Mouse (Mus musculus): ENCODE measurements around the gene Slc16a8.

Slc16a8 gene

DNA sequence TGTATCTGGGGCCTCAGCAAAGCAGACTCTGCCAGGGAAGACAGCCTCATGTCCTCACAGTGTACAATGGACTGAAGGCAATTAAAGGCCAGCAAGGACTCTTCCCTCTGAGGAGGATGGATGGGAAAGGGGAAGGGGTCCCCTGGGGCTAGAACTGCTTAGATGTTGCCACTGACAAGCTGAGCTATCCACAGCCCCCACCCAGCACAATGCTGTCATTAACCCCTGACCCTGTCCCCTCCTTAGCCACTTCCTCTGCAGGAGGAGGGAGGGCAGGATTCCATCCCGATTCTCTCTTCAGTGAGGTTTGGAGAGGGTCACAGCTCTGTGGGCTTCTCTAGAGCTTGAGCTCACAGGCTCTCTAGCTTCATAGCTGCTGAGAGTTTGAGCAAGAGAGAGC, 35.0 kb downstream of the Slc16a8 start:
- no peak overlapping the region for H3K4me3 ChIP-seq (replicated peaks; ENCODE audit: low read length)
- TF ChIP-seq CTCF (conservative IDR thresholded peaks at IDR 0.05; ENCODE audit: low read length) (no peak), POU5F1 (IDR thresholded peaks at IDR 0.05; ENCODE audit: borderline replicate concordance, low read length) (no peak), NANOG (IDR thresholded peaks at IDR 0.05; ENCODE audit: borderline replicate concordance, low read length) (no peak)
- no peaks in the 10 kb centered on the region for H3K27me3 ChIP-seq (ENCODE audit: insufficient read depth, low read length)
- no peaks in the 10 kb centered on the region for H3K9me3 ChIP-seq (ENCODE audit: low read length)
- H3K36me3 ChIP-seq (ENCODE audit: insufficient read depth, low read length): peaks cover 32% of the 10 kb centered on the region
- H3K4me1 ChIP-seq (replicated peaks; ENCODE audit: low read depth, low read length): peaks cover 28% of the 10 kb centered on the region

DNA sequence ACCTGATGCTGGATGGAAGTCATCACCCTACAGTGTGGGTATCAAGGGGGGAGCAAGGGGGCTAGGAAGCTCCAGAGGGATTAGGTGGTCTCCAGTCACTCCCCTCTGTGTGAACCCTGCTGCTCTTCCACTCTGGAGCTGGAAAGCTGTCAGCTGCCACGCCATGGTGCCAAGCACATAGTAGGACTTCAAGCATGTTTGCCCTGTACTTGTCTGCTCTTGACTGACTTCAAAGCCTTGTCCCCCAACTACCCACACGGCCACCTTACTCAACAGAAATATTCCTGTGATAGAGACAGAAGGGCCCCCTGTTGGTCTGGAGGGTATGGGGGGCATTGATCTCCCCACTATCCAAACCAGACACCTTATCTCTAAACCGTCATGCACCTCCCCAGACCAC, 38.4 kb downstream of the Slc16a8 start:
- no peaks in the 10 kb centered on the region for H3K27me3 ChIP-seq (ENCODE audit: insufficient read depth, low read length)
- no peak for TF ChIP-seq CTCF (conservative IDR thresholded peaks at IDR 0.05; ENCODE audit: low read length)
- TF ChIP-seq POU5F1 (IDR thresholded peaks at IDR 0.05; ENCODE audit: borderline replicate concordance, low read length): no peak
- TF ChIP-seq NANOG (IDR thresholded peaks at IDR 0.05; ENCODE audit: borderline replicate concordance, low read length): no peak
- H3K4me3 ChIP-seq (replicated peaks; ENCODE audit: low read length): no peak overlapping the region
- H3K36me3 ChIP-seq (ENCODE audit: insufficient read depth, low read length): peaks cover 49% of the 10 kb centered on the region
- H3K9me3 ChIP-seq (ENCODE audit: low read length): no peaks in the 10 kb centered on the region
- peaks cover 37% of the 10 kb centered on the region for H3K4me1 ChIP-seq (replicated peaks; ENCODE audit: low read depth, low read length)

GRCm38 (mm10) chr15:79213591-79213990, 41.0 kb downstream of the Slc16a8 start:
- Histone ChIP-seq H3K4me1 (replicated peaks; ENCODE audit: low read depth, low read length) (peaks cover 60% of the 10 kb centered on the region), H3K27me3 (ENCODE audit: insufficient read depth, low read length) (no peaks in the 10 kb centered on the region), H3K36me3 (ENCODE audit: insufficient read depth, low read length) (peaks cover 59% of the 10 kb centered on the region), H3K4me3 (replicated peaks; ENCODE audit: low read length) (peak overlapping the region; percentile 67), H3K9me3 (ENCODE audit: low read length) (no peaks in the 10 kb centered on the region)
- TF ChIP-seq NANOG (IDR thresholded peaks at IDR 0.05; ENCODE audit: borderline replicate concordance, low read length) (no peak), CTCF (conservative IDR thresholded peaks at IDR 0.05; ENCODE audit: low read length) (no peak), POU5F1 (IDR thresholded peaks at IDR 0.05; ENCODE audit: borderline replicate concordance, low read length) (no peak)

DNA sequence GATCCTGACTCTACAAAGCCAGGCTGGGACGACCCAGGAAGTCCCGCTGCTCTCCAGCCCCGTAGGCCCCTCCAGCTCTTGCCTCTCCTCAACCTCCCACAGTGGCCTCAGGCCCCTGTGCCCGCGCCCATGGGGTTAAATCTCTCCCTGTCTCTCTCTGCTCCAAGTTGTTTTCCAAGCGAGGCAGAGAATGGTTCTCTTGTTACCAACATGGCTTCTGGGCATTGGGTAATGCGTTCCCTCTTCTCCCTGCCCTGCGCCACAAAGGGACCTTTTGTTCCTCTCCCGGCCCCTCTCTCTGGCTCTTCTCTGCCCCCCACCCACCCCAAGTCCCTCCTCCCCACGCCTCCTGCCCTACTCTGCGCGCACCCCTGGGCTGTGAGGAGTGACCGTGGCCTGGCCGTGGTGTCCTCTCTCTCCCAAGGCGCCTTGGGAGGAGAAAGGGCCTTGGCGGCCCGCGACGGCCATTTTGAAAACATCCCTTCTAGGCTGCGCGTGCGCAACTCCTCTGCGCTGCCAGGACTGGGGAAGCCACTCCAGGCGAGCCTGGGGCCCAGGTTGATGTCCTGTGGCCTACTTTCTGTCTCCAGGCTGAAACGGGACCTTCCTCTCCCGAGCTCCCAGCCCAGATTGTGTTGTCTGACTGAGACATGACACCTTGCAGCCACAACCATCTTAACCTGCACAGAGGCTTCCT, 41.7 kb downstream of the Slc16a8 start:
- H3K27me3 ChIP-seq (ENCODE audit: insufficient read depth, low read length): no peaks in the 10 kb centered on the region
- peak overlapping the region; percentile 67 for H3K4me3 ChIP-seq (replicated peaks; ENCODE audit: low read length)
- TF ChIP-seq CTCF (conservative IDR thresholded peaks at IDR 0.05; ENCODE audit: low read length): no peak
- TF ChIP-seq NANOG (IDR thresholded peaks at IDR 0.05; ENCODE audit: borderline replicate concordance, low read length): no peak
- no peak for TF ChIP-seq POU5F1 (IDR thresholded peaks at IDR 0.05; ENCODE audit: borderline replicate concordance, low read length)
- H3K4me1 ChIP-seq (replicated peaks; ENCODE audit: low read depth, low read length): peaks cover 66% of the 10 kb centered on the region
- H3K9me3 ChIP-seq (ENCODE audit: low read length): no peaks in the 10 kb centered on the region
- peaks cover 55% of the 10 kb centered on the region for H3K36me3 ChIP-seq (ENCODE audit: insufficient read depth, low read length)

- Histone ChIP-seq H3K4me3 (replicated peaks; ENCODE audit: low read length) (peak overlapping the region; percentile 39; the same call in 1 of the 2 replicates), H3K4me1 (replicated peaks; ENCODE audit: low read depth, low read length) (peaks cover 80% of the 10 kb centered on the region), H3K36me3 (ENCODE audit: insufficient read depth, low read length) (peaks cover 34% of the 10 kb centered on the region), H3K9me3 (ENCODE audit: low read length) (no peaks in the 10 kb centered on the region), H3K27me3 (ENCODE audit: insufficient read depth, low read length) (peaks cover 6% of the 10 kb centered on the region)
- TF ChIP-seq POU5F1 (IDR thresholded peaks at IDR 0.05; ENCODE audit: borderline replicate concordance, low read length): no peak
- no peak for TF ChIP-seq NANOG (IDR thresholded peaks at IDR 0.05; ENCODE audit: borderline replicate concordance, low read length)
- TF ChIP-seq CTCF (conservative IDR thresholded peaks at IDR 0.05; ENCODE audit: low read length): no peak
Measured at GRCm38 (mm10) chr15:79210357-79210756, 44.2 kb downstream of the Slc16a8 start.

GRCm38 (mm10) chr15:79208758-79209439, 45.7 kb downstream of the Slc16a8 start:
- Histone ChIP-seq H3K9me3 (ENCODE audit: low read length) (no peaks in the 10 kb centered on the region), H3K27me3 (ENCODE audit: insufficient read depth, low read length) (peaks cover 20% of the 10 kb centered on the region), H3K36me3 (ENCODE audit: insufficient read depth, low read length) (peaks cover 20% of the 10 kb centered on the region), H3K4me1 (replicated peaks; ENCODE audit: low read depth, low read length) (peaks cover 74% of the 10 kb centered on the region), H3K4me3 (replicated peaks; ENCODE audit: low read length) (peak overlapping the region; percentile 77)
- TF ChIP-seq NANOG (IDR thresholded peaks at IDR 0.05; ENCODE audit: borderline replicate concordance, low read length) (no peak), POU5F1 (IDR thresholded peaks at IDR 0.05; ENCODE audit: borderline replicate concordance, low read length) (no peak), CTCF (conservative IDR thresholded peaks at IDR 0.05; ENCODE audit: low read length) (no peak)

GRCm38 (mm10) chr15:79208211-79208610, 46.4 kb downstream of the Slc16a8 start:
- no peak overlapping the region for H3K4me3 ChIP-seq (replicated peaks; ENCODE audit: low read length)
- peaks cover 67% of the 10 kb centered on the region for H3K4me1 ChIP-seq (replicated peaks; ENCODE audit: low read depth, low read length)
- H3K36me3 ChIP-seq (ENCODE audit: insufficient read depth, low read length): peaks cover 17% of the 10 kb centered on the region
- H3K27me3 ChIP-seq (ENCODE audit: insufficient read depth, low read length): peaks cover 24% of the 10 kb centered on the region
- no peaks in the 10 kb centered on the region for H3K9me3 ChIP-seq (ENCODE audit: low read length)
- TF ChIP-seq POU5F1 (IDR thresholded peaks at IDR 0.05; ENCODE audit: borderline replicate concordance, low read length) (no peak), NANOG (IDR thresholded peaks at IDR 0.05; ENCODE audit: borderline replicate concordance, low read length) (no peak), CTCF (conservative IDR thresholded peaks at IDR 0.05; ENCODE audit: low read length) (no peak)

GRCm38 (mm10) chr15:79202575-79202974, 52.0 kb downstream of the Slc16a8 start:
- no peak for TF ChIP-seq NANOG (IDR thresholded peaks at IDR 0.05; ENCODE audit: borderline replicate concordance, low read length)
- no peak for TF ChIP-seq CTCF (conservative IDR thresholded peaks at IDR 0.05; ENCODE audit: low read length)
- no peak for TF ChIP-seq POU5F1 (IDR thresholded peaks at IDR 0.05; ENCODE audit: borderline replicate concordance, low read length)
- H3K27me3 ChIP-seq (ENCODE audit: insufficient read depth, low read length): peaks cover 61% of the 10 kb centered on the region
- no peaks in the 10 kb centered on the region for H3K9me3 ChIP-seq (ENCODE audit: low read length)
- H3K4me3 ChIP-seq (replicated peaks; ENCODE audit: low read length): peak overlapping the region; percentile 43
- no peaks in the 10 kb centered on the region for H3K36me3 ChIP-seq (ENCODE audit: insufficient read depth, low read length)
- H3K4me1 ChIP-seq (replicated peaks; ENCODE audit: low read depth, low read length): peaks cover 43% of the 10 kb centered on the region
